Mouse (Mus musculus) bone marrow macrophage, adult 2 months (primary cell): Measurements from ENCODE around the gene Josd1. TPM values are rescaled to one million over a fixed set of nuclear protein-coding genes. Genes with fewer than 3 reads are reported as not detected.

Source experiments
- H3K27ac ChIP-seq: 2 replicates; pipeline ENCODE4 v1.5.1; 2012; ENCODE audit warnings: low read depth, low read length; ENCODE audit not compliant: insufficient read depth
- H3K4me1 ChIP-seq: 2 replicates; pipeline ENCODE4 v1.6.1; 2012; ENCODE audit warnings: low read length; ENCODE audit not compliant: control insufficient read depth, insufficient read depth
- H3K4me3 ChIP-seq: 2 replicates; pipeline ENCODE4 v1.5.1; 2012; ENCODE audit warnings: mild to moderate bottlenecking, low read length, moderate library complexity; ENCODE audit not compliant: insufficient read depth
- CTCF ChIP-seq: IDR thresholded peaks from 2 replicates; pipeline ENCODE4 v1.5.1; 2012; ENCODE audit warnings: low read depth, mild to moderate bottlenecking, low read length, moderate library complexity
- POLR2A ChIP-seq: IDR thresholded peaks from 2 replicates; pipeline ENCODE4 v1.6.1; 2012; ENCODE audit warnings: mild to moderate bottlenecking, low read depth, low read length, borderline replicate concordance
- polyA plus RNA-seq: library from polyadenylated mRNA; stranded (reverse); fragments of >200 nt; gene quantifications from 2 replicates; pipeline ENCODE4 v1.2.4, GENCODE M21; 2012; ENCODE audit not compliant: missing spikeins, insufficient read depth, insufficient read length

Josd1 gene
- polyA plus RNA-seq, 1 experiment = 20.2 TPM

- TF ChIP-seq CTCF (peak; percentile 45), POLR2A (no peak)
- H3K27ac ChIP-seq = no peak overlapping the region
- H3K4me1 ChIP-seq = peaks cover 4% of the 10 kb centered on the region; the same call in 1 of the 2 replicates
- H3K4me3 ChIP-seq = no peak overlapping the region
Observed at GRCm38 (mm10) chr15:79661852-79662251, 25.9 kb downstream of the Josd1 start.

DNA sequence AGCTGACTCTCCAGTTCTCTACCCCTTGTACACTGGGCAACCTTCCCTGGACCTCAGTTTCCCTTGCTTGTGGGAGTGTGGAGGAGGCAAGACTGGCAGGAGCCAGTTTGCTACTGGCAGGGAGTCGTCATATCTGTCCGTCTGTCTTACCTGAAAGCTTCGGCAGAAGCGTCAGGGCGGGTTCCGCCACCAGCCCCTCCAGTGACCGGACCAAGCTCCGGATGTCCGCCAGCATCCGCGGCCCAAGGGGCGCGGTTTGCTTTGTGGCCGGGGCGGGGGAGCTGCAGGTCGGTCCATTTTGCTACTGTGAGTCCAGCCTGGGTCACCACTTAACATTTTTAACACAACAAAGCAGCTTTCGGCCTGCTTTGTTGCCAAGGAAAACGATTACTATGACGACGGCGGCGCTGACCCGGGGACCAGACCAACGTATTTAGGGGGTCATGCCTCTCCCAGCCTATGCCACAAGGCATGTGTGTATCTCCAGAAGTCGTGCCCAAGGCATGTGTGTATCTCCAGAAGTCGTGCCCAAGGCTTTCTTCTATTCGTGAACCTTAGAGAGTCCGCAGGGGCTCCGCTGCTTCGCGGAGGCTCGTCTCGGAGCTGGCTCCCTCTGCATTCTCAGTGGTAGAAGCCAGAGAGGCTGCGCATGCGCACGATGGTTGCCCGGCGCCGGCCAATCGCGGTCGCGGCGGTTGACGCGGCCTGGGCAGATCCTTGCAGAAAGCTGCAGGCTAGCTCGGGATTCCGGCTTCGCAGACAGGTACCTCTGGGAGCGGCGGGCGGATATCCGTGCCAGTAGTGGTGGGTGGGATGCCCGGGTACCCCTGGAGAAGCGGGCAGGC is 29.0 kb downstream of the Josd1 start, which contains the start of the genes Fam227a and Cby1:
TSS of gene Fam227a (minus strand) at position 426 of the 845 bp plus-strand sequence.
TSS of gene Cby1 (plus strand) at position 669 of the 845 bp plus-strand sequence.
- TF ChIP-seq CTCF = no peak
- TF ChIP-seq POLR2A = 0 out of 2 replicates have a peak, but pooled peaks have one; percentile 20
- Histone ChIP-seq H3K27ac (peak within 1 kb of the TSS; percentile 79), H3K4me3 (peak within 1 kb of the TSS; percentile 67), H3K4me1 (peaks cover 4% of the 10 kb centered on the region; the same call in 1 of the 2 replicates)

DNA sequence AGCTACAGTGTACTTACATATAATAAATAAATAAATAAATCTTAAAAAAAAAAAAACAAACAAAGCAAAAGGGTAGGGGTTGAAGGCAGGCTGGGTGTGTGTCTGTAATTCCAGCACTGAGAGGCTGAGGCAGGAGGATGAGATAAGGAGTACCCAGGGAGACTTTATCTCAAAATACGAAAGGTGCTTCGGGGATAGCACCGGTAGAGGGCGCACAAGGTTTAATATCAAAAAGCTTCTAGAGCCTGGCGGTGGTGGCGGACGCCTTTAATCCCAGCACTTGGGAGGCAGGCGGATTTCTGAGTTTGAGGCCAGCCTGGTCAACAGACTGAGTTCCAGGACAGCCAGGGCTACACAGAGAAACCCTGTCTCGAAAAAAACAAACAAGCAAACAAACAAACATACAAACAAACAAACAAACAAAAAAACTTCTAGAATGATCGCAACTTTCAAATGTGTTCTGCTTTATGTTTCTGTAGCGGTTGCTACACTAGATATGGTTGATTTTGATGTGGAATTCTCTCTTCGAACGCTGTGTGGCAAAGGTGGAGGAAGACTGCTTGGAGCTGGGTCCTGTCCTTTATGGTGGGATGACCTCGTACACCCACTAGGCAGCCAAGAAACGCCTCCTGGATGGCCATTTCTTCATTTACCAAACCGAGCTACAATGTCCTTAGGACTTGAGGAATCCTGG is 29.7 kb downstream of the Josd1 start:
- no peak for TF ChIP-seq POLR2A
- TF ChIP-seq CTCF = peak; percentile 29; the same call in 1 of the 2 replicates

DNA sequence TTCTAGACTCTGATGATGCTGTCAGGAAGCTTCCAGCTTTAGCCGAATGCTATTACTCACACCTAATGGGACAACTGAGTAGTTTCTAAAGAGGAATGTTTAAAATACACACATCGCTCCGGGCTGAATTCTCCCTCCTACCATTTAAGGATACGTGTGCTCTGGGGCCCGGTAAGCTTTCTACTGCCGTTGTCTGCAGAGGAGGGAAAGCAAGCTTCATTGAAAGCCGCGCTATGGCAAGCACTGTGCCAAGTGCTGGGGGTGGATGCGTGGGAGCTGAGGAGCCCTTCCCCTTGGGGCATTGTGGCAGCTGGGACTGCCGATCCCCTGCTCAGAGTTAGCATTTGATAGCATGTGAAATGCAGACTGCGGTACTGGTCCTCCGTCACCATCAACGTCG is 31.3 kb downstream of the Josd1 start:
- Histone ChIP-seq H3K4me3 (no peak overlapping the region), H3K4me1 (peaks cover 4% of the 10 kb centered on the region; the same call in 1 of the 2 replicates), H3K27ac (no peak overlapping the region)
- TF ChIP-seq POLR2A = no peak
- TF ChIP-seq CTCF = no peak

More for the DNA sequence above, 29.7 kb downstream of the Josd1 start:
- Histone ChIP-seq H3K27ac (no peak overlapping the region), H3K4me3 (peak overlapping the region; percentile 67), H3K4me1 (peaks cover 4% of the 10 kb centered on the region; the same call in 1 of the 2 replicates)

DNA sequence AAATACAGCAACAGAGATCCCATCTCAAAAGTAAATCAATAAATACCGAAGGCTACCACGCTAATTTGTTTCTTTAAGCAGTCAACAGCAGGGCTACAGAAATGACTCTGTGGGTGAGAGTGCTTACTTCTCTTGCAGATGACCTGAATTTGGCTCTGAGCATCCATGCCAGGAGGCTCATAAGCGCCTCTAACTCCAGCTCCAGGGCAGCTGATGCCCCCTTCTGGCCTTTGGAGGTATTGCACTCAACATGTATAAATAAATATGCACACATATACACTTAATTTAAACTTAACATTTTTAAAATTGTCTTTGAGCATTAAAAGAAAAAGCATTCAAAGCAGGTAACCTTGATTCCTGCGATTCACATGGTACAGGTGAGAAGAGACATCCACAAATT is 36.2 kb downstream of the Josd1 start:
- H3K4me1 ChIP-seq = no peaks in the 10 kb centered on the region
- H3K27ac ChIP-seq = no peak overlapping the region
- TF ChIP-seq POLR2A (no peak), CTCF (peak; percentile 49)
- no peak overlapping the region for H3K4me3 ChIP-seq

- Histone ChIP-seq H3K4me3 (no peak overlapping the region), H3K4me1 (no peaks in the 10 kb centered on the region), H3K27ac (no peak overlapping the region)
- TF ChIP-seq CTCF = peak; percentile 47; the same call in 1 of the 2 replicates
- TF ChIP-seq POLR2A = no peak
Observed at GRCm38 (mm10) chr15:79650569-79650968, 37.1 kb downstream of the Josd1 start.

- H3K4me1 ChIP-seq = no peaks in the 10 kb centered on the region
- no peak for TF ChIP-seq CTCF
- no peak for TF ChIP-seq POLR2A
- no peak overlapping the region for H3K27ac ChIP-seq
- no peak overlapping the region for H3K4me3 ChIP-seq
Observed at GRCm38 (mm10) chr15:79648130-79648529, 39.6 kb downstream of the Josd1 start.

DNA sequence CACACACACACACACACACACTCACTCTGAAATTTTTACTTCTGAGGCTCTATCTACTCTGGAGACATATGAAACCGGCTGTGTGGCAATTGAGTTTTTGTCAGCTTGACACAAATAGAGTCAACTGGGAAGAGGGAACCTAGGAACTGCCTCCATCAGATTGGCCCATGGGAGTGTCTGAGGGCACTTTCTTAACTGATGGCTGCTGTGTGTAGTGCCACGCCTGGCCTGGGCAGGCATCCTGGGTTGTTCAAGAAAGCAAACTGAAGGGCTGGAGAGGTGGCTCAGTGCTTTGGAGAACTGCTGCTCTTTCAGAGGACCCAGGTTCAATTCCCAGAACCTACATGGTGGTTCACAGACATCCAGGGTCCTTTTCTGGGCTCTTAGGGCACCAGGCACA is 42.2 kb downstream of the Josd1 start:
- Histone ChIP-seq H3K27ac (no peak overlapping the region), H3K4me1 (peaks cover 6% of the 10 kb centered on the region; the same call in 1 of the 2 replicates), H3K4me3 (no peak overlapping the region)
- TF ChIP-seq CTCF (no peak), POLR2A (no peak)

GRCm38 (mm10) chr15:79641135-79641817 is 46.4 kb downstream of the Josd1 start:
- Histone ChIP-seq H3K27ac (no peak overlapping the region), H3K4me1 (peaks cover 9% of the 10 kb centered on the region; the same call in 1 of the 2 replicates), H3K4me3 (no peak overlapping the region)
- TF ChIP-seq CTCF (no peak), POLR2A (no peak)
